Mouse (Mus musculus) kidney, adult 11 months (tissue): ENCODE data around the gene Hacd3.

Experiments used
- DNase-seq: peaks from one replicate; pipeline ENCODE4 v3.0.0; 2022

The Hacd3 gene

GRCm38 (mm10) chr9:64943997-64944396 is 77.5 kb downstream of the Hacd3 start:
- no peak for DNase-seq

- no peak for DNase-seq
Observed at GRCm38 (mm10) chr9:64941650-64942049, 79.8 kb downstream of the Hacd3 start.

DNA sequence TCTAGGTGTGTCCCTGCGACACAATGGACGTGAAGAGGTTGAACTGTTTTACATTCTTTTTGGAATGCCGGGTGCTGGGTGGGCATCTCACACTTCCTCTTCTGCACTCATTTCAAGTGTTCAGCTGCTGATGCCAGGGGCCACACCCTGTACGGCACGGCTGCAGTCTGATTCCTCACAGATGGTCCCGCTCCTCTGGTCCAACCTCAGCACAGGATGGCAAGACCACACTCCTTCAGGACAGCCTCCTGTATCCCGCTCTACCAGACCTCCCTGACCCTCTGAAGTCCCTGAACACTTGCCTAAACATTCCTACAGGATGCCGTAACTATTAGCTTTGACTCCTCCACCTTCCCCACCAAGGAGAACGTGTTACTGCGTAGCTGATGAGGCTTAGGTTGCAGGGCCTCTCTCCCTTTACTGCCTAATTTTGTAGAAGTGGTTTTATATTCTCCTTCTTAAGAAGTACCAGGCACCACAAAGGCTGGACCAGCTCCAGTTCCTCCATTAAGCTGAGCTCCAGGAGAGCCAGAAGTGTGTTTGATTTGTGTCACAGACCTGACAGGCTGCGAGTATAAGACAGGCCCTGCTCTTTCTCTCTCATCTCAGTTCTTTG is 80.7 kb downstream of the Hacd3 start:
- no peak for DNase-seq

- no peak for DNase-seq
Observed at GRCm38 (mm10) chr9:64939790-64940189, 81.7 kb downstream of the Hacd3 start.

- DNase-seq: no peak
Observed at GRCm38 (mm10) chr9:64939281-64939680, 82.2 kb downstream of the Hacd3 start.

- DNase-seq: no peak
Observed at GRCm38 (mm10) chr9:64938535-64938934, 83.0 kb downstream of the Hacd3 start.

- no peak for DNase-seq
Observed at GRCm38 (mm10) chr9:64937491-64937890, 84.0 kb downstream of the Hacd3 start.
